Mouse (Mus musculus) testis, postnatal 10 days (tissue): ENCODE results near the gene Nploc4.
"Not testable (repeated sequence)": the region's sequence is repeated elsewhere in the genome, so short reads cannot be mapped to it uniquely, and the experiment has no call there.

Experiments used
- DNase-seq: peaks from one replicate; pipeline ENCODE4 v3.0.0; 2021; ENCODE audit warnings: low spot score

The Nploc4 gene

GRCm38 (mm10) chr11:120354304-120355276 is 82.9 kb downstream of the Nploc4 start:
- DNase-seq, result peak; percentile 38

GRCm38 (mm10) chr11:120353500-120354303 is 83.8 kb downstream of the Nploc4 start:
- peak; percentile 93 for DNase-seq

- peak; percentile 74 for DNase-seq
These were observed 84.8 kb downstream of the Nploc4 start for GRCm38 (mm10) chr11:120352571-120353290.

GRCm38 (mm10) chr11:120352093-120352350 is 85.5 kb downstream of the Nploc4 start:
- not testable (repeated sequence) for DNase-seq

GRCm38 (mm10) chr11:120351250-120352092 is 86.0 kb downstream of the Nploc4 start:
- DNase-seq, result peak; percentile 51

- peak; percentile 71 for DNase-seq
These were observed 86.8 kb downstream of the Nploc4 start for GRCm38 (mm10) chr11:120350711-120351110.

- peak; percentile 94 for DNase-seq
These were observed 87.4 kb downstream of the Nploc4 start for GRCm38 (mm10) chr11:120349986-120350702.

- DNase-seq, result peak; percentile 63
These were observed 88.0 kb downstream of the Nploc4 start for GRCm38 (mm10) chr11:120349371-120349985.

- peak; percentile 86 for DNase-seq
These were observed 88.7 kb downstream of the Nploc4 start for GRCm38 (mm10) chr11:120348684-120349370.

GRCm38 (mm10) chr11:120347791-120348683 is 89.5 kb downstream of the Nploc4 start, which contains the start of gene Actg1:
Gene Actg1 (minus strand): TSS chr11:120348542.
- DNase-seq, result peak; percentile 88

- peak; percentile 41 for DNase-seq
These were observed 90.2 kb downstream of the Nploc4 start for GRCm38 (mm10) chr11:120347301-120347700.

- DNase-seq, result not testable (repeated sequence)
These were observed 91.0 kb downstream of the Nploc4 start for GRCm38 (mm10) chr11:120346383-120347034.

- no peak for DNase-seq
These were observed 92.3 kb downstream of the Nploc4 start for GRCm38 (mm10) chr11:120345067-120345681.

GRCm38 (mm10) chr11:120344310-120344920 is 93.1 kb downstream of the Nploc4 start:
- peak; percentile 38 for DNase-seq

GRCm38 (mm10) chr11:120343519-120344309 is 93.8 kb downstream of the Nploc4 start:
- DNase-seq, result peak; percentile 46

- no peak for DNase-seq
These were observed 94.8 kb downstream of the Nploc4 start for GRCm38 (mm10) chr11:120342656-120343160.
